Mouse (Mus musculus) forebrain, embryonic 10.5 days (tissue): ENCODE measurements around the gene Mthfr. TPM values are rescaled to one million over a fixed set of nuclear protein-coding genes. Genes with fewer than 3 reads are reported as not detected.

Experiments
- DNase-seq: peaks from one replicate; pipeline ENCODE4 v3.0.0-alpha.2; 2017; ENCODE audit warnings: low spot score; ENCODE audit errors: extremely low spot score
- H3K27ac ChIP-seq: fragments of 300-500 bp; sonication (generic); 2 replicates; pipeline ENCODE4 v1.5.1; 2016; ENCODE audit warnings: mild to moderate bottlenecking
- H3K27me3 ChIP-seq: fragments of 300-500 bp; sonication (generic); 2 replicates; pipeline ENCODE4 v1.6.1; 2016; ENCODE audit warnings: mild to moderate bottlenecking; ENCODE audit not compliant: poor library complexity, severe bottlenecking
- H3K36me3 ChIP-seq: fragments of 300-500 bp; sonication (generic); replicated peaks from 2 replicates; pipeline ENCODE4 v1.6.1; 2016; ENCODE audit warnings: mild to moderate bottlenecking, moderate library complexity
- H3K4me1 ChIP-seq: fragments of 300-500 bp; sonication (generic); 2 replicates; pipeline ENCODE4 v1.6.1; 2016
- H3K4me3 ChIP-seq: fragments of 300-500 bp; sonication (generic); 2 replicates; pipeline ENCODE4 v1.5.1; 2016; ENCODE audit warnings: mild to moderate bottlenecking, moderate library complexity
- H3K9me3 ChIP-seq: fragments of 300-500 bp; sonication (generic); 2 replicates; pipeline ENCODE4 v1.6.1; 2016; ENCODE audit warnings: mild to moderate bottlenecking, moderate library complexity
- WGBS: fragments of 180-500 bp; shearing (Covaris S2); methylation state at CpG from one replicate; pipeline ENCODE4 v1.1.7; 2016; 5-methylcytosine and 5-hydroxymethylcytosine counted together
- polyA plus RNA-seq: library from polyadenylated mRNA; unstranded; fragments of >200 nt; fragmentation: Nextera tagmentation; extraction: Ambion mirVana; gene quantifications from 2 replicates; pipeline ENCODE4 v1.2.1, GENCODE M21; 2016

Gene Mthfr
- polyA plus RNA-seq, 1 experiment from 2014 or later = 30.1 TPM

DNA sequence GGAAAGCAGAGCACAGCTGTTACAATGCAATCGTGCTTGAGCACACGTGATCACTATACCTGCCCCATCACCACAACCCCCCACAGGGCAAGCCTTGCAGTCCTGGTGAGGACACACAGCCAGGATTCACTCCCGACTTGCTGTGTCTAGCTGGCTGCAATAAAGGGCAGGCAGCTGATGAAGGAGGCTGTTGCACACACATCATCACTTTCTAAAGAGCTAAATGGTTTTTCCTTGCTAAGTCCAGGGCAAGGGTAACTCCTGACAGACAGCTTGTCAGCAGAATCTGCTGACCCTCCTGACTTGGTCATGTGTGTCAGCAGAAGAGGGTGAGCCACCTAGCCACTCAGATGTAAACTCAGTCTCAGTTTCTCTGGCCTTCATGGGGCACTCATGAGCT, 21.9 kb upstream of the Mthfr start:
- H3K4me1 ChIP-seq = no peaks in the 10 kb centered on the region
- H3K27me3 ChIP-seq = no peaks in the 10 kb centered on the region
- no peak overlapping the region for H3K4me3 ChIP-seq
- 87% methylated on average over 3 of the region's 3 CpGs for WGBS
- no peak for DNase-seq
- H3K9me3 ChIP-seq = no peaks in the 10 kb centered on the region
- H3K27ac ChIP-seq = no peak overlapping the region
- peaks cover 100% of the 10 kb centered on the region for H3K36me3 ChIP-seq

DNA sequence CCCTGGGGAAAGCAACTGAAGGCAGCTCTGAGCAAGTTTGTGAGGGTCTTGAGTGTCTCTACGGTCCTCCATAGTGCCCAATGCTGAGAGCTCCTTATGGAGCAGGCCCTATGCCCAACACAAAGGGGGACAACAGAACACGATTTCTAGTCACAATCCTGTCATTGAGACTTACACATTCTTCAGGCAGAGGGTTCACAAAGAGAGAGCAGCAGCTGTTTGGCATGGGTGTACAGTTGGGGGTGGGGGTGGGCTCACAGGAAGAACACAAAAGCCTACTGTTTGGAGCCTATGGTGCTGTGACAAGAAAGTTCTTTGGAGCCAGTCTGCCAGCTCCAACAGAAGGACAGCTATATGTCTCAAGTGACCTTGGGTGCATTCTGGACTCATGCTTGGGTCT, 20.5 kb upstream of the Mthfr start:
- Histone ChIP-seq H3K27ac (no peak overlapping the region), H3K9me3 (no peaks in the 10 kb centered on the region), H3K36me3 (peaks cover 100% of the 10 kb centered on the region), H3K27me3 (no peaks in the 10 kb centered on the region), H3K4me3 (no peak overlapping the region), H3K4me1 (no peaks in the 10 kb centered on the region)
- 68% methylated on average over 2 of the region's 2 CpGs for WGBS
- no peak for DNase-seq

GRCm38 (mm10) chr4:148024003-148024402, 14.9 kb upstream of the Mthfr start:
- Histone ChIP-seq H3K36me3 (peaks cover 99% of the 10 kb centered on the region), H3K4me3 (no peak overlapping the region), H3K27ac (no peak overlapping the region), H3K4me1 (no peaks in the 10 kb centered on the region), H3K27me3 (no peaks in the 10 kb centered on the region), H3K9me3 (no peaks in the 10 kb centered on the region)
- WGBS = 92% methylated on average over 3 of the region's 3 CpGs
- no peak for DNase-seq

GRCm38 (mm10) chr4:148029297-148029696, 9.6 kb upstream of the Mthfr start:
- no peaks in the 10 kb centered on the region for H3K27me3 ChIP-seq
- H3K4me3 ChIP-seq = no peak overlapping the region
- H3K36me3 ChIP-seq = peaks cover 90% of the 10 kb centered on the region
- H3K27ac ChIP-seq = no peak overlapping the region
- WGBS = 94% methylated on average over 7 of the region's 7 CpGs
- no peaks in the 10 kb centered on the region for H3K9me3 ChIP-seq
- no peaks in the 10 kb centered on the region for H3K4me1 ChIP-seq
- no peak for DNase-seq

DNA sequence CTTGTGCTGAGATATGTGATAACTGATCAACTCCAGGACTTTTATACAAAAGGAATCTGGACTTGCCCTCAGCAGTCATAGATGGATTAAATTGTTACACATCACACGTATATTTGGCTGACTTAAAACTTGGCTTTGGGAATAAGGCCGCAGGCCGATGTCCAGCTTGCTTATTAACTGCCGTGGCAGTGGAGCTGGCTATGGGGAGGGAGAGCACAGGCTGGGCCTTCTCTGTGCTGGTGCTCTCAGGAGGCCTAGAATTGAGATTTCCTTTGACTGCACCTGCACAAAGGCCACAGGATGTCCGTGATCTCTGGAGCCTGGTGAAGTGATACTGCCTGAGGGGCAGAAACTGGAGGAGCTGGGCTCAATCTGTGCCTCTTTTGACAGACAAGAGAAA, 8.4 kb upstream of the Mthfr start:
- H3K36me3 ChIP-seq = peaks cover 90% of the 10 kb centered on the region
- H3K27me3 ChIP-seq = no peaks in the 10 kb centered on the region
- no peak overlapping the region for H3K4me3 ChIP-seq
- no peaks in the 10 kb centered on the region for H3K4me1 ChIP-seq
- H3K27ac ChIP-seq = no peak overlapping the region
- no peak for DNase-seq
- WGBS = 93% methylated on average over 5 of the region's 5 CpGs
- no peaks in the 10 kb centered on the region for H3K9me3 ChIP-seq

- Histone ChIP-seq H3K27me3 (no peaks in the 10 kb centered on the region), H3K4me3 (no peak overlapping the region), H3K4me1 (peaks cover 11% of the 10 kb centered on the region), H3K9me3 (no peaks in the 10 kb centered on the region), H3K27ac (no peak overlapping the region), H3K36me3 (peaks cover 73% of the 10 kb centered on the region)
- DNase-seq = no peak
- WGBS = 74% methylated on average over 7 of the region's 7 CpGs
Measured at GRCm38 (mm10) chr4:148033858-148034410, 4.9 kb upstream of the Mthfr start.

DNA sequence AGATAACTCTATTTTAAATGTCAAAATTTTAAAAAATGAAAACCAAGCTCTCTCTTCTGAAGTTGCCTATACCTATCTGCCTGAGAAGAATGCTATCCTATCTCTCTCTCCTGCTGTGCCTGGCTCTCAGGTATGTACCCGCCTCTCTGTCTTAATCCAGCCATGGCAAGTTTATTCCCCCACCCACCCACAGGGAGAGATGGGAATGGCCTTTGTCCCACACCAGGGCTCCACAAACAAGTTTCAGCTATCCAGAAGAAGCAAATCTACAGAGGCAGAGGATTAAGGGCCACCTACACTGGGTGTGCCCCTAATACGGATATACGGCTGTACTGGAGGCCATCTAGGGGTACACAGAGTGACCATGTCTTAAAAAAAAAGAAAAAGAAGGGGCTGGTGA, 3.4 kb upstream of the Mthfr start:
- Histone ChIP-seq H3K4me3 (no peak overlapping the region), H3K4me1 (peaks cover 25% of the 10 kb centered on the region), H3K36me3 (peaks cover 62% of the 10 kb centered on the region), H3K27ac (no peak overlapping the region), H3K9me3 (no peaks in the 10 kb centered on the region), H3K27me3 (no peaks in the 10 kb centered on the region)
- WGBS = 87% methylated on average over 3 of the region's 3 CpGs
- DNase-seq = no peak

- H3K9me3 ChIP-seq = no peaks in the 10 kb centered on the region
- H3K4me3 ChIP-seq = peak overlapping the region; percentile 77
- no peaks in the 10 kb centered on the region for H3K27me3 ChIP-seq
- H3K27ac ChIP-seq = peak overlapping the region; percentile 93
- H3K36me3 ChIP-seq = peaks cover 48% of the 10 kb centered on the region
- WGBS = 7% methylated on average over 26 of the region's 26 CpGs
- no peak for DNase-seq
- H3K4me1 ChIP-seq = peaks cover 52% of the 10 kb centered on the region
Measured at GRCm38 (mm10) chr4:148038079-148038599, 738 bp upstream of the Mthfr start.

- Histone ChIP-seq H3K27me3 (no peaks in the 10 kb centered on the region), H3K27ac (peak overlapping the region; percentile 91), H3K36me3 (peaks cover 46% of the 10 kb centered on the region), H3K4me3 (peak overlapping the region; percentile 77), H3K9me3 (no peaks in the 10 kb centered on the region), H3K4me1 (peaks cover 59% of the 10 kb centered on the region)
- 24% methylated on average over 19 of the region's 19 CpGs for WGBS
- no peak for DNase-seq
Measured at GRCm38 (mm10) chr4:148039254-148040028, 564 bp downstream of the Mthfr start.

DNA sequence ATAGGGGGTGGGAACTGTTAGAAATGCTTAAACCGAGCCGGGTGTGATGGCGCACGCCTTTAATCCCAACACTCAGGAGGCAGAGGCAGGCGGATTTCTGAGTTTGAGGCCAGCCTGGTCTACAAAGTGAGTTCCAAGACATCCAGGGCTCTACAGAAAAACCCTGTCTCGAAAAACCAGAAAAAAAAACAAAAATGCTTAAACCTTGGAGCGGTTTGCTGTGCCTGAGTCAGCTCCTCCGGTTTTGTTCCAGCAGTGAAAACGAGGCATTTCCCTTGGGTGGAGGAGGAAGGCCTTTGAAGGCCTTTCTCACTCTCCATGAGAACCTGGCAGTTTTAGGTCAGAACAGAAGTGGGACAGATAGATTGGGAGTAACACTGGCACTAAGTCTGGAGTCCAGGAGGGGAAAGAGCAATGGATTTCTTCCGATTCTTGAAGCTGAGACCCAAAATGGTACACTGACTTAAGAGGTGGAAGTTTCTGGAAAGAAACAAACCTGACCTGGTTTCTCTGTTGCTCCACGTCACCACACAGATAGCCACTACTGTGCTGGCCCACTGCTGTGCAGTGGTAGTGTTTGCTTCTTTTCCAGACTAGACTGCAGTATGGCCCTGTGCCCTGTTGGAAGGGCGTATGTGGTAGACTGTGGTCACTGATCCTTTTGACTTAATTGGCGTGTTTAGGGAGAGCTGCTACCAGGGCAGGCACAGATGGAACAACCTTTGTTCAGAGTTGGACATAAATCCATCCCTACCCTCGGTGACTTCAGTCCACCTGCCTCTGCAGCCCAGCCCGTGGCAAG, 1.4 kb downstream of the Mthfr start:
- 66% methylated on average over 15 of the region's 15 CpGs for WGBS
- peak overlapping the region; percentile 77 for H3K4me3 ChIP-seq
- H3K27me3 ChIP-seq = no peaks in the 10 kb centered on the region
- DNase-seq = no peak
- H3K9me3 ChIP-seq = no peaks in the 10 kb centered on the region
- peaks cover 62% of the 10 kb centered on the region for H3K4me1 ChIP-seq
- peaks cover 46% of the 10 kb centered on the region for H3K36me3 ChIP-seq
- H3K27ac ChIP-seq = peak overlapping the region; percentile 91

- H3K9me3 ChIP-seq = no peaks in the 10 kb centered on the region
- H3K36me3 ChIP-seq = peaks cover 48% of the 10 kb centered on the region
- peaks cover 67% of the 10 kb centered on the region for H3K4me1 ChIP-seq
- peak overlapping the region; percentile 77 for H3K4me3 ChIP-seq
- DNase-seq = peak; percentile 83
- peak overlapping the region; percentile 91 for H3K27ac ChIP-seq
- under 1% methylated on average over 19 of the region's 19 CpGs for WGBS
- H3K27me3 ChIP-seq = no peaks in the 10 kb centered on the region
Measured at GRCm38 (mm10) chr4:148040933-148041610, 2.2 kb downstream of the Mthfr start.

DNA sequence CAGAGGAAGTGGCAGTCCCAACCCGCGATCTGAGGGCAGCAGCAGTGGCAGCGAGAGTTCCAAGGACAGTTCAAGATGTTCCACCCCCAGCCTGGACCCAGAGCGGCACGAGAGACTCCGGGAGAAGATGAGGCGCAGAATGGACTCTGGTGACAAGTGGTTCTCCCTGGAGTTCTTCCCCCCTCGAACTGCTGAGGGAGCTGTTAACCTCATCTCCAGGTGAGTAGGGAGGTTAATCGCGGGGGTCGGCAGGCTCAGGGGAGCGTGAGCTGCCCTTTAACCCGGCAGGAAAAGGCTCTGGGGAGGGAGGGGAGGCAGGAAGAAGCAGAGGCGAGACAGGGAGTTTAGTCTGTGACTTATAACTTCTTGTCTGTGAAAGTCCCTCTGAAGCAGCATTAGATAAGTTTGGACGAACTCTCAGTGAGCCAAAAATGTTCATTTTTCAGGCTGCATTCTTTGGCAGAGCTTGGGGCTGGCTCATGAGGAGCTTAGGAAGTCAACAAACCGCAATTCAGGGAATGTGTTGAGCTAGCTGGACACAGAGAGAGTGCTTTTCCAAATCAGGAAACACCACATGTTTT, 2.8 kb downstream of the Mthfr start:
- H3K9me3 ChIP-seq = no peaks in the 10 kb centered on the region
- no peaks in the 10 kb centered on the region for H3K27me3 ChIP-seq
- peaks cover 48% of the 10 kb centered on the region for H3K36me3 ChIP-seq
- peak overlapping the region; percentile 77 for H3K4me3 ChIP-seq
- DNase-seq = peak; percentile 36
- 5% methylated on average over 16 of the region's 16 CpGs for WGBS
- peak overlapping the region; percentile 91 for H3K27ac ChIP-seq
- H3K4me1 ChIP-seq = peaks cover 72% of the 10 kb centered on the region
